Mouse (Mus musculus): ENCODE measurements around the gene Zfp574. TPM values are rescaled to one million over a fixed set of nuclear protein-coding genes. Genes with fewer than 3 reads are reported as not detected.

Zfp574 gene
- total RNA-seq, 1 experiment, result 18.9 TPM

- H3K36me3 ChIP-seq (ENCODE audit: control insufficient read depth, insufficient read depth, low read length, poor library complexity, severe bottlenecking), result no peaks in the 10 kb centered on the region
- no peak overlapping the region for H3K27ac ChIP-seq (ENCODE audit: insufficient read depth, low read depth, low read length, poor library complexity, severe bottlenecking)
- H3K9ac ChIP-seq (ENCODE audit: insufficient read depth, low read depth, low read length, poor library complexity, severe bottlenecking), result no peak overlapping the region
- H3K9me3 ChIP-seq (ENCODE audit: control insufficient read depth, insufficient read depth, low read depth, low read length), result no peaks in the 10 kb centered on the region
- no peak overlapping the region for H3K4me3 ChIP-seq (ENCODE audit: insufficient read depth in 1 of 2, low read depth in 1 of 2, low read length in 2 of 2, poor library complexity in 1 of 2, severe bottlenecking in 1 of 2)
- peaks cover 6 to 19% of the 10 kb centered on the region in 2 experiments; a peak in 3 of 4 replicates for H3K4me1 ChIP-seq (ENCODE audit: control insufficient read depth in 2 of 2, insufficient read depth in 2 of 2, low read length in 2 of 2, poor library complexity in 1 of 2)
- in situ Hi-C loops (cut with MboI; ENCODE audit: low sequenced_read_pairs in 2 of 2, unreplicated experiment in 2 of 2), result no loop called here
- DNase-seq (ENCODE audit: low read depth, low spot score), result no peak
- TF ChIP-seq ZNF384 (IDR thresholded peaks at IDR 0.05; ENCODE audit: low read depth, low read length), result no peak
- no peak for TF ChIP-seq ZC3H11A (IDR thresholded peaks at IDR 0.05; ENCODE audit: borderline replicate concordance, low read depth, low read length)
- TF ChIP-seq CHD2 (IDR thresholded peaks at IDR 0.05; ENCODE audit: low read depth, low read length), result no peak
- no peak for TF ChIP-seq HCFC1 (IDR thresholded peaks at IDR 0.05; ENCODE audit: borderline replicate concordance, insufficient read depth, low read length)
- TF ChIP-seq MAFK (IDR thresholded peaks at IDR 0.05; ENCODE audit: insufficient read depth, low read depth, low read length), result no peak
Measured at GRCm38 (mm10) chr7:25073924-25074323, 1.6 kb downstream of the Zfp574 start.

- peaks cover 20% of the 10 kb centered on the region for H3K36me3 ChIP-seq (ENCODE audit: control insufficient read depth, insufficient read depth, low read length, poor library complexity, severe bottlenecking)
- no peaks in the 10 kb centered on the region for H3K9me3 ChIP-seq (ENCODE audit: control insufficient read depth, insufficient read depth, low read depth, low read length)
- no peak for DNase-seq (ENCODE audit: low read depth, low spot score)
- peak overlapping the region; percentile 59 to 85 for H3K4me3 ChIP-seq (ENCODE audit: insufficient read depth in 1 of 2, low read depth in 1 of 2, low read length in 2 of 2, poor library complexity in 1 of 2, severe bottlenecking in 1 of 2)
- in situ Hi-C loops (cut with MboI; ENCODE audit: low sequenced_read_pairs in 2 of 2, unreplicated experiment in 2 of 2), result no loop called here
- H3K4me1 ChIP-seq (ENCODE audit: control insufficient read depth in 2 of 2, insufficient read depth in 2 of 2, low read length in 2 of 2, poor library complexity in 1 of 2), result peaks cover 6 to 34% of the 10 kb centered on the region in 2 experiments; a peak in 3 of 4 replicates
- peak overlapping the region; percentile 80 for H3K9ac ChIP-seq (ENCODE audit: insufficient read depth, low read depth, low read length, poor library complexity, severe bottlenecking)
- peak overlapping the region; percentile 59; the same call in 1 of the 2 replicates for H3K27ac ChIP-seq (ENCODE audit: insufficient read depth, low read depth, low read length, poor library complexity, severe bottlenecking)
- TF ChIP-seq MAFK (IDR thresholded peaks at IDR 0.05; ENCODE audit: insufficient read depth, low read depth, low read length) (no peak), CHD2 (IDR thresholded peaks at IDR 0.05; ENCODE audit: low read depth, low read length) (no peak), HCFC1 (IDR thresholded peaks at IDR 0.05; ENCODE audit: borderline replicate concordance, insufficient read depth, low read length) (no peak), ZC3H11A (IDR thresholded peaks at IDR 0.05; ENCODE audit: borderline replicate concordance, low read depth, low read length) (no peak), ZNF384 (IDR thresholded peaks at IDR 0.05; ENCODE audit: low read depth, low read length) (no peak)
Measured at GRCm38 (mm10) chr7:25076296-25076662, 3.9 kb downstream of the Zfp574 start.

- H3K27ac ChIP-seq (ENCODE audit: insufficient read depth, low read depth, low read length, poor library complexity, severe bottlenecking), result peak overlapping the region; percentile 85
- H3K4me3 ChIP-seq (ENCODE audit: insufficient read depth in 1 of 2, low read depth in 1 of 2, low read length in 2 of 2, poor library complexity in 1 of 2, severe bottlenecking in 1 of 2), result peak overlapping the region; percentile 99
- H3K9me3 ChIP-seq (ENCODE audit: control insufficient read depth, insufficient read depth, low read depth, low read length), result no peaks in the 10 kb centered on the region
- peaks cover 6 to 33% of the 10 kb centered on the region in 2 experiments; a peak in 3 of 4 replicates for H3K4me1 ChIP-seq (ENCODE audit: control insufficient read depth in 2 of 2, insufficient read depth in 2 of 2, low read length in 2 of 2, poor library complexity in 1 of 2)
- H3K9ac ChIP-seq (ENCODE audit: insufficient read depth, low read depth, low read length, poor library complexity, severe bottlenecking), result peak overlapping the region; percentile 95
- peaks cover 25% of the 10 kb centered on the region for H3K36me3 ChIP-seq (ENCODE audit: control insufficient read depth, insufficient read depth, low read length, poor library complexity, severe bottlenecking)
- peak; percentile 97 for DNase-seq (ENCODE audit: low read depth, low spot score)
- in situ Hi-C loops (cut with MboI; ENCODE audit: low sequenced_read_pairs in 2 of 2, unreplicated experiment in 2 of 2), result no loop called here
- TF ChIP-seq HCFC1 (IDR thresholded peaks at IDR 0.05; ENCODE audit: borderline replicate concordance, insufficient read depth, low read length) (0 out of 2 replicates have a peak, but pooled peaks have one; percentile 52), CHD2 (IDR thresholded peaks at IDR 0.05; ENCODE audit: low read depth, low read length) (peak; percentile 90), ZNF384 (IDR thresholded peaks at IDR 0.05; ENCODE audit: low read depth, low read length) (peak; percentile 72), ZC3H11A (IDR thresholded peaks at IDR 0.05; ENCODE audit: borderline replicate concordance, low read depth, low read length) (no peak)
Measured at GRCm38 (mm10) chr7:25076663-25077413, 4.5 kb downstream of the Zfp574 start.

GRCm38 (mm10) chr7:25077414-25077755 lies 5.0 kb downstream of the Zfp574 start:
- peak overlapping the region; percentile 95 for H3K9ac ChIP-seq (ENCODE audit: insufficient read depth, low read depth, low read length, poor library complexity, severe bottlenecking)
- peaks cover 6 to 37% of the 10 kb centered on the region in 2 experiments; a peak in 3 of 4 replicates for H3K4me1 ChIP-seq (ENCODE audit: control insufficient read depth in 2 of 2, insufficient read depth in 2 of 2, low read length in 2 of 2, poor library complexity in 1 of 2)
- DNase-seq (ENCODE audit: low read depth, low spot score), result no peak
- no peaks in the 10 kb centered on the region for H3K9me3 ChIP-seq (ENCODE audit: control insufficient read depth, insufficient read depth, low read depth, low read length)
- TF ChIP-seq ZNF384 (IDR thresholded peaks at IDR 0.05; ENCODE audit: low read depth, low read length) (no peak), ZC3H11A (IDR thresholded peaks at IDR 0.05; ENCODE audit: borderline replicate concordance, low read depth, low read length) (no peak), HCFC1 (IDR thresholded peaks at IDR 0.05; ENCODE audit: borderline replicate concordance, insufficient read depth, low read length) (no peak), MAFK (IDR thresholded peaks at IDR 0.05; ENCODE audit: insufficient read depth, low read depth, low read length) (no peak), CHD2 (IDR thresholded peaks at IDR 0.05; ENCODE audit: low read depth, low read length) (no peak)
- in situ Hi-C loops (cut with MboI; ENCODE audit: low sequenced_read_pairs in 2 of 2, unreplicated experiment in 2 of 2), result no loop called here
- H3K4me3 ChIP-seq (ENCODE audit: insufficient read depth in 1 of 2, low read depth in 1 of 2, low read length in 2 of 2, poor library complexity in 1 of 2, severe bottlenecking in 1 of 2), result peak overlapping the region; percentile 99
- H3K27ac ChIP-seq (ENCODE audit: insufficient read depth, low read depth, low read length, poor library complexity, severe bottlenecking), result peak overlapping the region; percentile 85
- H3K36me3 ChIP-seq (ENCODE audit: control insufficient read depth, insufficient read depth, low read length, poor library complexity, severe bottlenecking), result peaks cover 30% of the 10 kb centered on the region
